Mouse (Mus musculus) midbrain, embryonic 12.5 days (tissue): ENCODE results near the gene Lrit3. TPM values are rescaled to one million over a fixed set of nuclear protein-coding genes. Genes with fewer than 3 reads are reported as not detected.

Experiments
- ATAC-seq: fragments of 200-750 bp; cut with Nextera tagmentation; 2 replicates; pipeline ENCODE4 v1.8.0; 2017; ENCODE audit warnings: low read depth, moderate TSS enrichment, moderate library complexity; ENCODE audit not compliant: low FRiP score
- H3K27ac ChIP-seq: fragments of 300-500 bp; sonication (generic); replicated peaks from 2 replicates; pipeline ENCODE4 v1.5.1; 2016; ENCODE audit warnings: mild to moderate bottlenecking
- H3K27me3 ChIP-seq: fragments of 300-500 bp; sonication (generic); 2 replicates; pipeline ENCODE4 v1.6.1; 2016; ENCODE audit warnings: mild to moderate bottlenecking
- H3K36me3 ChIP-seq: fragments of 300-500 bp; sonication (generic); 2 replicates; pipeline ENCODE4 v1.6.1; 2016
- H3K4me1 ChIP-seq: fragments of 300-500 bp; sonication (generic); 2 replicates; pipeline ENCODE4 v1.6.1; 2016
- H3K4me2 ChIP-seq: fragments of 300-500 bp; sonication (generic); replicated peaks from 2 replicates; pipeline ENCODE4 v1.6.1; 2016; ENCODE audit warnings: mild to moderate bottlenecking, moderate library complexity
- H3K4me3 ChIP-seq: fragments of 300-500 bp; sonication (generic); 2 replicates; pipeline ENCODE4 v1.5.1; 2016; ENCODE audit warnings: mild to moderate bottlenecking
- H3K9ac ChIP-seq: fragments of 300-500 bp; sonication (generic); replicated peaks from 2 replicates; pipeline ENCODE4 v1.6.1; 2016; ENCODE audit warnings: mild to moderate bottlenecking, moderate library complexity
- H3K9me3 ChIP-seq: fragments of 300-500 bp; sonication (generic); 2 replicates; pipeline ENCODE4 v1.6.1; 2016; ENCODE audit warnings: mild to moderate bottlenecking
- WGBS: fragments of 180-500 bp; shearing (Covaris S2); methylation state at CpG from one replicate; pipeline ENCODE4 v1.1.7; 2016; 5-methylcytosine and 5-hydroxymethylcytosine counted together
- polyA plus RNA-seq: library from polyadenylated mRNA; unstranded; fragments of >200 nt; fragmentation: Nextera tagmentation; extraction: Ambion mirVana; gene quantifications from 2 replicates; pipeline ENCODE4 v1.2.1, GENCODE M21; 2016

Gene Lrit3
- not detected in 2 replicates for polyA plus RNA-seq

GRCm38 (mm10) chr3:129803765-129804164 is at the start of gene Lrit3:
Gene Lrit3 (minus strand): TSS chr3:129804030.
- WGBS, result 79% methylated on average over 10 of the region's 10 CpGs
- Histone ChIP-seq H3K27ac (no peak within 1 kb of the TSS), H3K4me2 (no peak within 1 kb of the TSS), H3K4me3 (no peak within 1 kb of the TSS), H3K36me3 (no peaks in the 10 kb centered on the region), H3K9ac (no peak within 1 kb of the TSS), H3K9me3 (no peaks in the 10 kb centered on the region), H3K4me1 (no peaks in the 10 kb centered on the region), H3K27me3 (no peaks in the 10 kb centered on the region)
- ATAC-seq, result no peak

GRCm38 (mm10) chr3:129846846-129847245 is 43.0 kb upstream of the Lrit3 start:
- Histone ChIP-seq H3K27ac (no peak overlapping the region), H3K36me3 (no peaks in the 10 kb centered on the region), H3K4me2 (no peak overlapping the region), H3K4me1 (no peaks in the 10 kb centered on the region), H3K4me3 (no peak overlapping the region), H3K27me3 (no peaks in the 10 kb centered on the region), H3K9me3 (no peaks in the 10 kb centered on the region), H3K9ac (no peak overlapping the region)
- no peak for ATAC-seq
- WGBS, result 85% methylated on average over 7 of the region's 7 CpGs

GRCm38 (mm10) chr3:129845868-129846267 is 42.0 kb upstream of the Lrit3 start:
- 82% methylated on average over 2 of the region's 2 CpGs for WGBS
- no peak for ATAC-seq

GRCm38 (mm10) chr3:129838017-129838416 is 34.2 kb upstream of the Lrit3 start:
- ATAC-seq, result no peak
- 33% methylated on average over 7 of the region's 7 CpGs for WGBS
- 0 out of 2 replicates have a peak, but pooled peaks cover 2% of the 10 kb centered on the region for H3K4me1 ChIP-seq
- H3K4me3 ChIP-seq, result no peak overlapping the region
- H3K27ac ChIP-seq, result no peak overlapping the region
- no peak overlapping the region for H3K4me2 ChIP-seq
- no peaks in the 10 kb centered on the region for H3K27me3 ChIP-seq
- no peaks in the 10 kb centered on the region for H3K36me3 ChIP-seq
- no peaks in the 10 kb centered on the region for H3K9me3 ChIP-seq
- no peak overlapping the region for H3K9ac ChIP-seq

More at GRCm38 (mm10) chr3:129845868-129846267, 42.0 kb upstream of the Lrit3 start:
- H3K36me3 ChIP-seq, result no peaks in the 10 kb centered on the region
- H3K4me2 ChIP-seq, result no peak overlapping the region
- H3K9me3 ChIP-seq, result no peaks in the 10 kb centered on the region
- H3K9ac ChIP-seq, result no peak overlapping the region
- no peaks in the 10 kb centered on the region for H3K4me1 ChIP-seq
- H3K27me3 ChIP-seq, result no peaks in the 10 kb centered on the region
- H3K27ac ChIP-seq, result no peak overlapping the region
- no peak overlapping the region for H3K4me3 ChIP-seq

- Histone ChIP-seq H3K27ac (no peak overlapping the region), H3K36me3 (no peaks in the 10 kb centered on the region), H3K9ac (no peak overlapping the region), H3K9me3 (no peaks in the 10 kb centered on the region), H3K4me2 (no peak overlapping the region), H3K4me3 (no peak overlapping the region), H3K27me3 (no peaks in the 10 kb centered on the region), H3K4me1 (0 out of 2 replicates have a peak, but pooled peaks cover 2% of the 10 kb centered on the region)
- WGBS, result 92% methylated on average over 6 of the region's 6 CpGs
- ATAC-seq, result no peak
These were observed 33.1 kb upstream of the Lrit3 start for GRCm38 (mm10) chr3:129836965-129837364.

- Histone ChIP-seq H3K9ac (no peak overlapping the region), H3K9me3 (no peaks in the 10 kb centered on the region), H3K4me3 (no peak overlapping the region), H3K4me2 (no peak overlapping the region), H3K27ac (no peak overlapping the region), H3K27me3 (no peaks in the 10 kb centered on the region), H3K4me1 (0 out of 2 replicates have a peak, but pooled peaks cover 7% of the 10 kb centered on the region), H3K36me3 (no peaks in the 10 kb centered on the region)
- ATAC-seq, result no peak
- WGBS, result 11% methylated on average over 11 of the region's 11 CpGs
These were observed 32.3 kb upstream of the Lrit3 start for GRCm38 (mm10) chr3:129836051-129836697.

- WGBS, result 72% methylated on average over 6 of the region's 6 CpGs
- H3K4me3 ChIP-seq, result no peak within 1 kb of the TSS
- no peaks in the 10 kb centered on the region for H3K9me3 ChIP-seq
- 0 out of 2 replicates have a peak, but pooled peaks cover 7% of the 10 kb centered on the region for H3K4me1 ChIP-seq
- no peak for ATAC-seq
- no peak within 1 kb of the TSS for H3K4me2 ChIP-seq
- no peaks in the 10 kb centered on the region for H3K36me3 ChIP-seq
- no peak within 1 kb of the TSS for H3K9ac ChIP-seq
- no peak within 1 kb of the TSS for H3K27ac ChIP-seq
- no peaks in the 10 kb centered on the region for H3K27me3 ChIP-seq
These were observed 31.6 kb upstream of the Lrit3 start, which contains the start of gene Cfi for GRCm38 (mm10) chr3:129835388-129835934. Gene Cfi (plus strand): TSS chr3:129835884.

GRCm38 (mm10) chr3:129831035-129831568 is 27.3 kb upstream of the Lrit3 start, which contains the start of gene Gar1:
Gene Gar1 (minus strand): TSS chr3:129831396.
- H3K4me2 ChIP-seq, result peak within 1 kb of the TSS; percentile 66
- H3K4me1 ChIP-seq, result peaks cover 16% of the 10 kb centered on the region
- under 1% methylated on average over 60 of the region's 60 CpGs for WGBS
- H3K27ac ChIP-seq, result peak within 1 kb of the TSS; percentile 92
- H3K27me3 ChIP-seq, result no peaks in the 10 kb centered on the region
- H3K36me3 ChIP-seq, result peaks cover 19% of the 10 kb centered on the region
- peak within 1 kb of the TSS; percentile 92 for H3K4me3 ChIP-seq
- H3K9me3 ChIP-seq, result no peaks in the 10 kb centered on the region
- peak; percentile 94 for ATAC-seq
- peak within 1 kb of the TSS; percentile 80 for H3K9ac ChIP-seq

- Histone ChIP-seq H3K27me3 (no peaks in the 10 kb centered on the region), H3K9me3 (no peaks in the 10 kb centered on the region), H3K4me3 (peak overlapping the region; percentile 92), H3K4me2 (peak overlapping the region; percentile 66), H3K9ac (peak overlapping the region; percentile 80), H3K27ac (peak overlapping the region; percentile 92), H3K36me3 (peaks cover 23% of the 10 kb centered on the region), H3K4me1 (peaks cover 16% of the 10 kb centered on the region)
- WGBS, result 0% methylated on average over 42 of the region's 45 CpGs
- no peak for ATAC-seq
These were observed 26.8 kb upstream of the Lrit3 start for GRCm38 (mm10) chr3:129830626-129831025.

GRCm38 (mm10) chr3:129827691-129828090 is 23.9 kb upstream of the Lrit3 start:
- Histone ChIP-seq H3K4me2 (no peak overlapping the region), H3K4me1 (peaks cover 16% of the 10 kb centered on the region), H3K27ac (no peak overlapping the region), H3K36me3 (peaks cover 50% of the 10 kb centered on the region), H3K9ac (no peak overlapping the region), H3K27me3 (no peaks in the 10 kb centered on the region), H3K4me3 (no peak overlapping the region), H3K9me3 (no peaks in the 10 kb centered on the region)
- ATAC-seq, result no peak
- WGBS, result 93% methylated on average over 5 of the region's 5 CpGs

GRCm38 (mm10) chr3:129826691-129827090 is 22.9 kb upstream of the Lrit3 start:
- Histone ChIP-seq H3K9ac (no peak overlapping the region), H3K27me3 (no peaks in the 10 kb centered on the region), H3K36me3 (peaks cover 52% of the 10 kb centered on the region), H3K9me3 (no peaks in the 10 kb centered on the region), H3K4me2 (no peak overlapping the region), H3K4me3 (no peak overlapping the region), H3K4me1 (peaks cover 15% of the 10 kb centered on the region), H3K27ac (no peak overlapping the region)
- ATAC-seq, result no peak
- 94% methylated on average over 10 of the region's 10 CpGs for WGBS

GRCm38 (mm10) chr3:129824891-129825290 is 21.1 kb upstream of the Lrit3 start:
- H3K27me3 ChIP-seq, result no peaks in the 10 kb centered on the region
- H3K27ac ChIP-seq, result no peak overlapping the region
- no peak overlapping the region for H3K9ac ChIP-seq
- H3K4me2 ChIP-seq, result no peak overlapping the region
- WGBS, result 95% methylated on average over 10 of the region's 10 CpGs
- ATAC-seq, result no peak
- H3K36me3 ChIP-seq, result peaks cover 52% of the 10 kb centered on the region
- no peak overlapping the region for H3K4me3 ChIP-seq
- H3K9me3 ChIP-seq, result no peaks in the 10 kb centered on the region
- H3K4me1 ChIP-seq, result peaks cover 7% of the 10 kb centered on the region
